Mouse (Mus musculus) G1E (cell line): ENCODE results near the gene Gm13278. TPM values are rescaled to one million over a fixed set of nuclear protein-coding genes. Genes with fewer than 3 reads are reported as not detected.
"Not testable (repeated sequence)": the region's sequence is repeated elsewhere in the genome, so short reads cannot be mapped to it uniquely, and the experiment has no call there.

ENCODE experiments used
- ATAC-seq: 2 replicates; pipeline ENCODE4 v1.8.0; 2016; ENCODE audit warnings: mild to moderate bottlenecking; ENCODE audit not compliant: insufficient number of reproducible peaks, poor library complexity, low FRiP score, severe bottlenecking; ENCODE audit errors: extremely low read depth
- DNase-seq: peaks from one replicate; pipeline ENCODE4 v3.0.0; 2012; ENCODE audit warnings: low spot score
- H3K27me3 ChIP-seq: 2 replicates; pipeline ENCODE4 v1.6.1; 2012; ENCODE audit warnings: mild to moderate bottlenecking, low read length, inconsistent platforms; ENCODE audit not compliant: insufficient read depth
- H3K36me3 ChIP-seq: replicated peaks from 2 replicates; pipeline ENCODE3; 2012; ENCODE audit warnings: mild to moderate bottlenecking, inconsistent platforms
- H3K4me1 ChIP-seq: 2 replicates; pipeline ENCODE4 v1.6.1; 2012; ENCODE audit warnings: low read depth, low read length, inconsistent platforms, mixed read lengths; ENCODE audit not compliant: insufficient read depth
- H3K4me3 ChIP-seq: 2 replicates; pipeline ENCODE4 v1.5.1; 2012; ENCODE audit warnings: low read depth, mild to moderate bottlenecking, inconsistent platforms, low read length, moderate library complexity, mixed read lengths
- H3K9me3 ChIP-seq: replicated peaks from 2 replicates; pipeline ENCODE4 v1.6.1; 2012; ENCODE audit warnings: inconsistent platforms
- polyA plus RNA-seq: library from polyadenylated mRNA; stranded (reverse); fragments of >175 nt; gene quantifications from 2 replicates; pipeline ENCODE4 v1.2.3, GENCODE M21; 2012
- total RNA-seq, 2 experiments: library from RNA; stranded (forward) in 1 of 2; stranded (reverse) in 1 of 2; fragments of 200-1000 nt in 1 of 2; fragments of >200 nt in 1 of 2; fragmentation: Nextera tagmentation in 1 of 2; gene quantifications; 2 replicates each; pipeline ENCODE4 v1.2.3; 2014 to 2017

Gene Gm13278
- total and polyA plus RNA-seq, 3 experiments: not detected

GRCm38 (mm10) chr4:88760431-88760830 lies 30.9 kb upstream of the Gm13278 start:
- not testable (repeated sequence) for H3K36me3 ChIP-seq, H3K27me3 ChIP-seq, H3K4me1 ChIP-seq, H3K9me3 ChIP-seq, DNase-seq, ATAC-seq, H3K4me3 ChIP-seq

- not testable (repeated sequence) for H3K36me3 ChIP-seq, H3K4me3 ChIP-seq, H3K9me3 ChIP-seq, ATAC-seq, DNase-seq, H3K27me3 ChIP-seq, H3K4me1 ChIP-seq
Measured at GRCm38 (mm10) chr4:88761776-88762175, 29.6 kb upstream of the Gm13278 start.

GRCm38 (mm10) chr4:88762341-88762740 lies 29.0 kb upstream of the Gm13278 start:
- H3K9me3 ChIP-seq, ATAC-seq, DNase-seq: not testable (repeated sequence)

GRCm38 (mm10) chr4:88763384-88764018 lies 27.8 kb upstream of the Gm13278 start:
- DNase-seq, ATAC-seq: not testable (repeated sequence)

More at GRCm38 (mm10) chr4:88762341-88762740, 29.0 kb upstream of the Gm13278 start:
- not testable (repeated sequence) for H3K27me3 ChIP-seq, H3K4me1 ChIP-seq, H3K36me3 ChIP-seq, H3K4me3 ChIP-seq

GRCm38 (mm10) chr4:88773534-88773933 lies 17.8 kb upstream of the Gm13278 start, which contains the start of gene Gm13290:
Gene Gm13290, plus strand, starts transcription at chr4:88773834.
- not testable (repeated sequence) for H3K27me3 ChIP-seq, H3K36me3 ChIP-seq, H3K9me3 ChIP-seq, ATAC-seq, H3K4me1 ChIP-seq, H3K4me3 ChIP-seq, DNase-seq

More at GRCm38 (mm10) chr4:88763384-88764018, 27.8 kb upstream of the Gm13278 start:
- not testable (repeated sequence) for H3K9me3 ChIP-seq, H3K4me3 ChIP-seq, H3K36me3 ChIP-seq, H3K27me3 ChIP-seq, H3K4me1 ChIP-seq

- not testable (repeated sequence) for H3K4me1 ChIP-seq, ATAC-seq, H3K9me3 ChIP-seq, H3K36me3 ChIP-seq, DNase-seq, H3K4me3 ChIP-seq, H3K27me3 ChIP-seq
Measured at GRCm38 (mm10) chr4:88776622-88777021, 14.7 kb upstream of the Gm13278 start, which contains the start of gene Gm13289. Gene Gm13289, plus strand, starts transcription at chr4:88776922.

GRCm38 (mm10) chr4:88779550-88779949 lies 11.8 kb upstream of the Gm13278 start, which contains the start of gene Gm13272:
Gene Gm13272, plus strand, starts transcription at chr4:88779850.
- not testable (repeated sequence) for DNase-seq, ATAC-seq, H3K9me3 ChIP-seq, H3K36me3 ChIP-seq, H3K4me3 ChIP-seq, H3K4me1 ChIP-seq, H3K27me3 ChIP-seq

GRCm38 (mm10) chr4:88780320-88780719 lies 11.0 kb upstream of the Gm13278 start:
- not testable (repeated sequence) for H3K36me3 ChIP-seq, H3K9me3 ChIP-seq, DNase-seq, H3K4me1 ChIP-seq, H3K27me3 ChIP-seq, ATAC-seq, H3K4me3 ChIP-seq

- H3K4me3 ChIP-seq, H3K27me3 ChIP-seq, DNase-seq: not testable (repeated sequence)
Measured at GRCm38 (mm10) chr4:88781831-88782230, 9.5 kb upstream of the Gm13278 start, which contains the start of gene Ifnz. Gene Ifnz, plus strand, starts transcription at chr4:88782131.

GRCm38 (mm10) chr4:88782335-88782734 lies 9.0 kb upstream of the Gm13278 start:
- H3K9me3 ChIP-seq, H3K27me3 ChIP-seq, ATAC-seq, H3K4me1 ChIP-seq, DNase-seq, H3K36me3 ChIP-seq, H3K4me3 ChIP-seq: not testable (repeated sequence)

More at GRCm38 (mm10) chr4:88781831-88782230, 9.5 kb upstream of the Gm13278 start, which contains the start of gene Ifnz:
- not testable (repeated sequence) for H3K9me3 ChIP-seq, H3K4me1 ChIP-seq, H3K36me3 ChIP-seq, ATAC-seq

GRCm38 (mm10) chr4:88785409-88785808 lies 5.9 kb upstream of the Gm13278 start, which contains the start of gene Gm13276:
Gene Gm13276, plus strand, starts transcription at chr4:88785709.
- H3K36me3 ChIP-seq, H3K9me3 ChIP-seq, H3K4me1 ChIP-seq, H3K27me3 ChIP-seq, H3K4me3 ChIP-seq, ATAC-seq, DNase-seq: not testable (repeated sequence)

- H3K36me3 ChIP-seq, H3K4me1 ChIP-seq, H3K4me3 ChIP-seq, DNase-seq, ATAC-seq, H3K9me3 ChIP-seq, H3K27me3 ChIP-seq: not testable (repeated sequence)
Measured at GRCm38 (mm10) chr4:88788402-88788801, 2.9 kb upstream of the Gm13278 start, which contains the start of gene Gm13277. Gene Gm13277, plus strand, starts transcription at chr4:88788632.
